Mouse (Mus musculus): ENCODE measurements around the gene Plpp3.

- TF ChIP-seq CTCF (IDR thresholded peaks at IDR 0.05; ENCODE audit: borderline replicate concordance, insufficient read depth, low read length) (no peak), POLR2A (IDR thresholded peaks at IDR 0.05; ENCODE audit: low read depth, low read length) (no peak)
Measured at GRCm38 (mm10) chr4:105164952-105165351, 7.8 kb downstream of the Plpp3 start.
